Mouse (Mus musculus): ENCODE results near the gene 4930432M17Rik.

- TF ChIP-seq CTCF (conservative IDR thresholded peaks at IDR 0.05 in 1 of 2, IDR thresholded peaks at IDR 0.05 in 1 of 2; ENCODE audit: low read depth in 2 of 2, low read length in 2 of 2), result no peak
- TF ChIP-seq MAX (IDR thresholded peaks at IDR 0.05; ENCODE audit: low read length), result no peak
- no peak for TF ChIP-seq MYC (IDR thresholded peaks at IDR 0.05; ENCODE audit: low read depth, low read length)
- TF ChIP-seq RAD21 (IDR thresholded peaks at IDR 0.05; ENCODE audit: low read depth, low read length), result no peak
- no peak for TF ChIP-seq EP300 (IDR thresholded peaks at IDR 0.05; ENCODE audit: low read length)
- TF ChIP-seq E2F4 (IDR thresholded peaks at IDR 0.05; ENCODE audit: insufficient replicate concordance, low read depth, low read length), result no peak
- no peak for TF ChIP-seq POLR2A (IDR thresholded peaks at IDR 0.05; ENCODE audit: low read depth, low read length)
- no peak for TF ChIP-seq ZNF384 (IDR thresholded peaks at IDR 0.05; ENCODE audit: low read depth, low read length)
- TF ChIP-seq ZC3H11A (IDR thresholded peaks at IDR 0.05; ENCODE audit: low read depth, low read length), result no peak
- TF ChIP-seq JUN (IDR thresholded peaks at IDR 0.05; ENCODE audit: insufficient read depth, low read depth, low read length), result no peak
- TF ChIP-seq PAX5 (IDR thresholded peaks at IDR 0.05; ENCODE audit: low read length), result no peak
- TF ChIP-seq MEF2A (IDR thresholded peaks at IDR 0.05; ENCODE audit: borderline replicate concordance, low read depth, low read length), result no peak
Observed at GRCm38 (mm10) chr3:121684963-121685362, 14.4 kb downstream of the 4930432M17Rik start.

All from CH12.LX (cell line).